Mouse (Mus musculus): Measurements from ENCODE around the gene Zfp575. TPM values are rescaled to one million over a fixed set of nuclear protein-coding genes. Genes with fewer than 3 reads are reported as not detected.
A peak's percentile ranks its signal among the peaks of the same experiment; 100 is the strongest.

The Zfp575 gene
- polyA plus RNA-seq, 1 experiment from 2014 or later = 8.4 TPM

DNA sequence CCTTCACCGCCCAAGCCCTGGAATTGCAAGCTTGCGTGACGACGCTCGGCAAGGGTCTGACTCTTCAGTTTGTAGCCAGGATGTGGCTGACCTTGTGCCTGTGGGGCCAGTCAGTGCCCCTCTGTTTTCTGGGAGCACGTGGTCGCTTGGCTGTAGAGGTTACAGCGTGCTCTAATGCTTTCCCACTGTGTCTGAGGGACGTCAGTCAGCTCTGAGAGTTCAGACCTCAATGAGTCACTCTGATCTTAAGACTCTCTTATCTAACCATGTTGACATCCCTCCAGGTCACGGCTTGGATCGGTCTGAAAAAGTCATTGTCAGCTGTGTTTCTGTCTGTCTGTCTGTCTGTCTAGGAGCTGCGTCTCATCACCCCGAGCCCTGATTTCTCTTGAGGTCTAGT, 27.4 kb upstream of the Zfp575 start:
- Histone ChIP-seq H3K9me3 (no peaks in the 10 kb centered on the region), H3K4me1 (replicated peaks) (peaks cover 21% of the 10 kb centered on the region), H3K36me3 (no peaks in the 10 kb centered on the region), H3K4me3 (no peak overlapping the region), H3K27ac (replicated peaks) (no peak overlapping the region), H3K27me3 (peaks cover 49% of the 10 kb centered on the region), H3K4me2 (no peak overlapping the region), H3K9ac (no peak overlapping the region)
- ATAC-seq (ENCODE audit: low read depth) = no peak
- 76% methylated on average over 13 of the region's 13 CpGs for WGBS

DNA sequence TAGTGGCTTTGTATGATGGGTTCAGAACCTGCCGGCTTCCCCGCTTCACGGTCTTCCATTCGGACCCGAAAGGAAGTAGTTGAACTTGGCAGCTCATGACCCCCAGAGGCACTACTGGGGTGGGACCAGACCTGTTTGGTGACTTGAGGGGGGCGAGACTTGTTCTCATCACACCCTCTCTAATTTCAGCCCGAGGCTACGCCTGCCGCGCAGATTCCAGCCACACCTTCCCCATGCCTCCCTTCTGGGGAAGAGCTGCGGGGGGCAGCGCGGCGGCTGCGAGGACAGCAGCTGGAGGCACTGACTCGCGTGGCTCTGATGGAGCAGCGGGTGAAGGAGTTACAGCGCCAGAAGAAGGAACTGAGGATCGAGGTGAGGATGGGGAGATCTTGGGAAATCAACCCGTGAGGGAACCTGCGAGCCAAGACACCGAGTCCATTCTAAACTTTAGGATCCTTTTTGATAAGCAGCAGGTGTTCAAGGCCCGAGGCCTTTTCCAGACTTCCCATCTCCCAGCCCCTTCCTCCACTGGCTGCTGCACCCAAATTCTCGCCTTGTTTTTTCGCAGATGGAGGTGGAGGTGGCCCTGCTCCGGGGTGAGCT, 25.0 kb upstream of the Zfp575 start:
- no peaks in the 10 kb centered on the region; the same call in 1 of the 2 replicates for H3K36me3 ChIP-seq
- no peak for ATAC-seq (ENCODE audit: low read depth)
- H3K4me3 ChIP-seq = 0 out of 2 replicates have a peak overlapping the region, but pooled peaks have one; percentile 15
- H3K27ac ChIP-seq (replicated peaks) = no peak overlapping the region
- WGBS = 2% methylated on average over 27 of the region's 27 CpGs
- H3K9ac ChIP-seq = no peak overlapping the region
- H3K4me2 ChIP-seq = peak overlapping the region; percentile 10; the same call in 1 of the 2 replicates
- H3K27me3 ChIP-seq = peaks cover 65% of the 10 kb centered on the region
- peaks cover 21% of the 10 kb centered on the region for H3K4me1 ChIP-seq (replicated peaks)
- H3K9me3 ChIP-seq = no peaks in the 10 kb centered on the region

DNA sequence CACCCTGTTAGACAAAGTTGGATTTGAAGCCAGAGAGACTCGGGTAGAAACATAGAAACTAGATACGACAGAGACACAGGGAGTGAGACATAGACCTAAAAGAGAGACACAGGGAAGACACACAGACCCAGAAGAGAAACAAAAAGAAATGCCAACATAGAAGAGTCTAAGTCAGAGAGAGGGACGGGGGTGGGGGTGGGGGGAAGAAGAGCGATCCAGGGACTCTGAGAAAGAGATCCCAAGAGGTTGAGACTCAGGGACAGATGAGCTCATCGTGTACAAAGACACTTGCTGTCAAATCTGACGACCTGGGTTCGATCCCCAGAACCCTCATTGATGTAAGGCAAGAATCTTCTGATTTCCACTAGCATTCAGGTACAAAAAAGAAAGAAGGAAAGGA, 24.3 kb upstream of the Zfp575 start:
- Histone ChIP-seq H3K9ac (no peak overlapping the region), H3K27me3 (peaks cover 65% of the 10 kb centered on the region), H3K9me3 (no peaks in the 10 kb centered on the region), H3K36me3 (no peaks in the 10 kb centered on the region; the same call in none of the 2 replicates), H3K4me3 (peak overlapping the region; percentile 29; the same call in 1 of the 2 replicates), H3K4me1 (replicated peaks) (peaks cover 21% of the 10 kb centered on the region), H3K4me2 (peak overlapping the region; percentile 45), H3K27ac (replicated peaks) (no peak overlapping the region)
- ATAC-seq (ENCODE audit: low read depth) = no peak
- WGBS = 13% methylated on average over 7 of the region's 7 CpGs

DNA sequence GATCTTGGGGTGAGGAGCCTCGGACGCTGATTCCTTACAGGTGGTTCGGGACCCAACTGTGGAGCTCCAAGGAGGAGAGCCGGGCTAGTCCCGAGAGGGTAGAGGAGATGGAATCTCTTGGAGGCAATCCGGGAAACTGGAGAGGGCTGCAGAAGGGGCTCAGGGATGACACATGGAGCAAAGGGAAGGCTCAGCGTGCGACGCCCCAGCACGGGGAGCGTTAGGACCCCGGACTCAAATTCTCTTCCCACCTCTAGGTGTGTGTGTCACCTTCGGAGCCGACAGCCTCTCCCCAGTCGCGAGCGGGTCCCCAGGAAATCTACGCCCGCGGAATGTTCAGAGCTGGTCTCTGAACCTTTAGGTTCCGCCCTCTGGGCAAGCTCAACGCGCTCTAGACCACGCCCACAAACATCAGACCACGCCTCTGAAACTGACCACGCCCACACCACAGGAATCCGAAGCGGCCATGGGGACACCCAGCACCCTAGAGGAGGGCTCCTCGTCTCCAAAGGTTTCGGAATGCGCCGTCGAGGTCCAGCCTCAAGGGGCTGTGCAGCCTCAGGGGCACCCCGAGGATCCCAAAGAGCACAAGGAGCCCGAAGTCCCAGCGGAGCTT, 23.5 kb upstream of the Zfp575 start:
- under 1% methylated on average over 36 of the region's 36 CpGs for WGBS
- Histone ChIP-seq H3K4me2 (peak overlapping the region; percentile 45), H3K9me3 (no peaks in the 10 kb centered on the region), H3K27ac (replicated peaks) (no peak overlapping the region), H3K9ac (no peak overlapping the region), H3K27me3 (peaks cover 63% of the 10 kb centered on the region), H3K4me1 (replicated peaks) (peaks cover 21% of the 10 kb centered on the region), H3K36me3 (no peaks in the 10 kb centered on the region; the same call in none of the 2 replicates), H3K4me3 (peak overlapping the region; percentile 29)
- ATAC-seq (ENCODE audit: low read depth) = peak; percentile 19; the same call in 1 of the 2 replicates

- Histone ChIP-seq H3K4me1 (replicated peaks) (peaks cover 21% of the 10 kb centered on the region), H3K9ac (peak within 1 kb of the TSS; percentile 27; the same call in 1 of the 2 replicates), H3K9me3 (no peaks in the 10 kb centered on the region), H3K36me3 (no peaks in the 10 kb centered on the region; the same call in none of the 2 replicates), H3K27me3 (peaks cover 63% of the 10 kb centered on the region), H3K27ac (replicated peaks) (no peak within 1 kb of the TSS), H3K4me2 (peak within 1 kb of the TSS; percentile 45), H3K4me3 (peak within 1 kb of the TSS; percentile 29)
- peak; percentile 24; the same call in 1 of the 2 replicates for ATAC-seq (ENCODE audit: low read depth)
- WGBS = 2% methylated on average over 27 of the region's 27 CpGs
Measured at GRCm38 (mm10) chr7:24610144-24610878, 22.9 kb upstream of the Zfp575 start, which contains the start of gene Phldb3. Gene Phldb3 (plus strand): TSS chr7:24610763.

DNA sequence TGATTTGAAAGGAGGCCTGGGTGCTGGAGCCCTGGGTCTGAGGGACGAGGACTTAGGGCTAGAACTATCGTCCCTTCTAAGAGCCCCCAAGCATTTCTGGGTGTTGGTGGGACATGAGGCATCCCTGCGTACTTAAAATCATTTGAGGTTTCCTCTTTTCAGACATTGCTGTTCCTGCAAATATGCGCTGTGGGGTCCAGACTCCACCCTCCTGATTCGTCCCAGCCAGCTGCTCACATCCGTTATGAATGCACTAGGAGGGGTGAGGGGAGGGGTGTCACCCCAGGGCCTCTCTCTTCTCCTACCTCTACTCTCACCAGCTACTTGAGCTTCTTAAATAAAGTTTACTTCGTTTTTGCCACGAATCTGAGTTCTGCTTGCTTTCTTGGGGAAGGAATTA, 21.1 kb upstream of the Zfp575 start:
- no peak for ATAC-seq (ENCODE audit: low read depth)
- Histone ChIP-seq H3K4me3 (no peak overlapping the region), H3K36me3 (no peaks in the 10 kb centered on the region; the same call in none of the 2 replicates), H3K27ac (replicated peaks) (no peak overlapping the region), H3K4me2 (no peak overlapping the region), H3K4me1 (replicated peaks) (peaks cover 21% of the 10 kb centered on the region), H3K27me3 (peaks cover 53% of the 10 kb centered on the region), H3K9ac (no peak overlapping the region), H3K9me3 (no peaks in the 10 kb centered on the region)
- WGBS = 73% methylated on average over 8 of the region's 8 CpGs

GRCm38 (mm10) chr7:24608017-24608416, 20.6 kb upstream of the Zfp575 start:
- 56% methylated on average over 6 of the region's 6 CpGs for WGBS
- peak; percentile 69 for ATAC-seq (ENCODE audit: low read depth)
- Histone ChIP-seq H3K4me3 (no peak overlapping the region), H3K4me1 (replicated peaks) (peaks cover 21% of the 10 kb centered on the region), H3K36me3 (no peaks in the 10 kb centered on the region; the same call in none of the 2 replicates), H3K27me3 (peaks cover 48% of the 10 kb centered on the region), H3K27ac (replicated peaks) (no peak overlapping the region), H3K4me2 (no peak overlapping the region), H3K9ac (no peak overlapping the region), H3K9me3 (no peaks in the 10 kb centered on the region)

- H3K9ac ChIP-seq = no peak overlapping the region
- WGBS = 85% methylated on average over 7 of the region's 7 CpGs
- H3K27me3 ChIP-seq = peaks cover 28% of the 10 kb centered on the region
- no peak for ATAC-seq (ENCODE audit: low read depth)
- no peaks in the 10 kb centered on the region; the same call in none of the 2 replicates for H3K36me3 ChIP-seq
- peaks cover 9% of the 10 kb centered on the region for H3K4me1 ChIP-seq (replicated peaks)
- H3K27ac ChIP-seq (replicated peaks) = no peak overlapping the region
- H3K9me3 ChIP-seq = no peaks in the 10 kb centered on the region
- no peak overlapping the region for H3K4me3 ChIP-seq
- H3K4me2 ChIP-seq = no peak overlapping the region
Measured at GRCm38 (mm10) chr7:24606046-24606445, 18.6 kb upstream of the Zfp575 start.

DNA sequence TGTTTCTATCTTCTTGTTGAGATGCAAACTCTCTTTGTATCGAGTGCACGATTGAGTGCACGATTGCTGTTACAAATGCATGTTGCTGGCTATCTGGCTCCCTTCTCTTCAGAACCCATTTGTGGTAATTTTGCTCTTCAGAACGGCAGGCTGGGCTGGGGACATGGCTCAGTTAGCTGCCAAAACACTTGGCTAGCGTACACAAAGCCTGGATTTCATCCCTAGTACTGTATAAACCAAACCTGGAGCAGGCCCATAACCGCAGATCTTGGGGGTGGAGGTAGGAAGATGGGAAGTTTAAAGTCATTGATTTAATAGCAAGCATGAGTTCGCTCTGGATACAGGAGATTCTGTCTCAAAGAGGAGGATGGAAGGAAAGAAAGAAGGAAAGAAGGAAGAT, 18.1 kb upstream of the Zfp575 start:
- WGBS = 88% methylated on average over 7 of the region's 7 CpGs
- H3K9me3 ChIP-seq = no peaks in the 10 kb centered on the region
- H3K9ac ChIP-seq = no peak overlapping the region
- no peaks in the 10 kb centered on the region; the same call in none of the 2 replicates for H3K36me3 ChIP-seq
- H3K4me2 ChIP-seq = no peak overlapping the region
- peaks cover 4% of the 10 kb centered on the region for H3K4me1 ChIP-seq (replicated peaks)
- ATAC-seq (ENCODE audit: low read depth) = no peak
- no peak overlapping the region for H3K4me3 ChIP-seq
- H3K27me3 ChIP-seq = peaks cover 23% of the 10 kb centered on the region
- no peak overlapping the region for H3K27ac ChIP-seq (replicated peaks)

DNA sequence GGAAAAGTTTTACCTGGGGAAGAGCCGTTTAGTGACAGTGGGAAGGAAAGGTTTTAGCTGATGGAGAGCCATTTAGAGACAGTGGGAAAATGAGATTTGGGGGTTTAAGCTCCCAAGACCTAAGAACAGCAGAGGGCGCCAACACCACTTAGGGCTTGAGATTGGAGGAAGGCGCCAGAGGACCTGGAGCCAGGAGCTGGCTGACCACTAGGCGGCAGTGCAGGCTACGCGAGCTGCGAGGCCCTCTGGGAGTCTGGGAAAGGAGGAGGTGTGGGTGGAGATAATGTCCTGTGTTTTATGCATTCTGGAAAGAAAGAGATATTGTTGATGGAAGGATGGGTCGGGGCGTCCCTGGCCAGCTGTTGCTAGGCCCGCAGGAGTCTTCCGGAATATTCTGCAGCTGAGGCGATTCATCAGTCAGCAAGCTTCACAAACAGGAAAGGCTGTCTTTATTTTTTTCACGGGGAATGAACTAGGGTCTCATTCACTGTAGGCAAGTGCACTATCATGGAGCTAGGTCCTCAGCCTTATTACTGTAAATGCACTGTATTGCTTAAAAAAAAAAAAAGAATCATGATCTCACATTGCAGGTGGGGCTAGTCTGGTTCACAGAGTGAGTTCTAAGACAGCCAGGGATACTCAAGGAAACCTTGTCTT, 13.6 kb upstream of the Zfp575 start:
- peak overlapping the region; percentile 49; the same call in 1 of the 2 replicates for H3K9ac ChIP-seq
- H3K27ac ChIP-seq (replicated peaks) = peak overlapping the region; percentile 18; the same call in 1 of the 2 replicates
- no peaks in the 10 kb centered on the region for H3K36me3 ChIP-seq
- 3% methylated on average over 13 of the region's 13 CpGs for WGBS
- H3K4me1 ChIP-seq (replicated peaks) = no peaks in the 10 kb centered on the region; the same call in 1 of the 2 replicates
- 0 out of 2 replicates have a peak, but pooled peaks cover under 1% of the 10 kb centered on the region for H3K27me3 ChIP-seq
- H3K4me3 ChIP-seq = peak overlapping the region; percentile 22; the same call in 1 of the 2 replicates
- H3K4me2 ChIP-seq = peak overlapping the region; percentile 49
- peak; percentile 91 for ATAC-seq (ENCODE audit: low read depth)
- H3K9me3 ChIP-seq = no peaks in the 10 kb centered on the region

DNA sequence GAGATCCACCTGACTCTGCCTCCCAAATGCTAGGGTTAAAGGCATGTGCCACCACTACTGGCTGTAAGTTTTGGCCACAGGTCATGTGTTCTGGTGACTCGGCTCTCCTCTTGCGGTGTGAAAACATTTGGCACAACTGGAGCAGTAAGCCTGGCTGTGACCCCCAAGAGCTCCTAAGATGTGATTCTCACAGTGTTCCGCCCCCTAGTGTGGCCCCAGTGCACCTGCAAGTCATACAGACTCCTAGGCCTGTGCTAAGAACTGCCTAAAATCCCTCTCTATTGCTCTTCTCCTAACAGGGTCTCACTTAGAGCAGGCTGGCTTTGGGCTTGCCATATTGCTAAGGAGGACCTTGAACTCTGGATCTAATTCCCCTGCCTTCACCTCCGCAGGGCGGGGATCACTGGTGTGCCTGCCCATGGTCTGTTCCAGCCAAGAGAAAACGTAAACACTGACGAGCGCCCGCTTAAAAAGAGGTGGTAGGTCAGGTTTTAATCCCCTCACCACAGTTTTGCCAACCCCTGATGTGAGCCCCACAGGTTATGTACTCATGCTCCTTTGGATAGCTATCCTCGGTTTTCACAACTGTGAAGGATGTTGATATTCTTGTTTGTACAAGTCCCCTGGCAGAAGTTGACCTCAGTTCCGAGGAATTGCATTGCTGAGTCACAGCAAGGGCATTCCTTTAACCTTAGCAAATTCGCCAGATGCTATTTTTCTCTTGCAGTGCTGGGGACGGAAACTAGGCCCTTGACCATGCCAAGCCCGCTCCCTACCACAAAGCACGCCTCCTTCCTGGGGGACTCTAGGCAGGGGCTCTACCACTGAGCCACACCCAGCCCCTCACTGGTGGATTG, 12.0 kb upstream of the Zfp575 start:
- WGBS = 78% methylated on average over 15 of the region's 15 CpGs
- ATAC-seq (ENCODE audit: low read depth) = 0 out of 2 replicates have a peak, but pooled peaks have one; percentile 4
- H3K9me3 ChIP-seq = no peaks in the 10 kb centered on the region

More for the DNA sequence above, 12.0 kb upstream of the Zfp575 start:
- Histone ChIP-seq H3K4me2 (no peak overlapping the region), H3K27me3 (peaks cover 16% of the 10 kb centered on the region), H3K9ac (no peak overlapping the region), H3K36me3 (no peaks in the 10 kb centered on the region), H3K4me1 (replicated peaks) (peaks cover 6% of the 10 kb centered on the region), H3K27ac (replicated peaks) (no peak overlapping the region), H3K4me3 (no peak overlapping the region)

Measured in neural tube, embryonic 13.5 days (tissue).